Comparison of ENCODE assay signal across 22 mouse cellular contexts in genomic region chr15:97404483-97404882, GRCm38 (mm10).
"Had no signal": no experiment of that assay in that cellular context is flagged by ENCODE, and none has a peak within 500 bp of the region (broad histone marks: within the 10 kb centered on the region; RNA-seq: fewer than 3 reads in every experiment).

No protein-coding gene starts in this region.

- H3K9ac ChIP-seq: intestine, embryonic 15.5 days; kidney, embryonic 15.5 days; lung, embryonic 15.5 days; midbrain, embryonic 12.5 days; midbrain, embryonic 15.5 days; neural tube, embryonic 12.5 days; neural tube, embryonic 15.5 days; stomach, embryonic 15.5 days had no signal

- H3K36me3 ChIP-seq: intestine, embryonic 15.5 days; kidney, embryonic 15.5 days; lung, embryonic 15.5 days; midbrain, embryonic 12.5 days; midbrain, embryonic 15.5 days; neural tube, embryonic 12.5 days; neural tube, embryonic 15.5 days; stomach, embryonic 15.5 days had no signal

- ATAC-seq: midbrain, embryonic 15.5 days had no signal

- H3K4me2 ChIP-seq: intestine, embryonic 15.5 days; kidney, embryonic 15.5 days; lung, embryonic 15.5 days; midbrain, embryonic 12.5 days; midbrain, embryonic 15.5 days; neural tube, embryonic 12.5 days; neural tube, embryonic 15.5 days; stomach, embryonic 15.5 days had no signal

- H3K4me3 ChIP-seq: intestine, embryonic 15.5 days; kidney, embryonic 15.5 days; layer of hippocampus, adult 2 months; lung, embryonic 15.5 days; midbrain, embryonic 12.5 days; midbrain, embryonic 15.5 days; neural tube, embryonic 12.5 days; neural tube, embryonic 15.5 days; stomach, embryonic 15.5 days had no signal

- H3K27ac ChIP-seq: intestine, embryonic 15.5 days; kidney, embryonic 15.5 days; layer of hippocampus, adult 2 months; lung, embryonic 15.5 days; midbrain, embryonic 12.5 days; midbrain, embryonic 15.5 days; neural tube, embryonic 12.5 days; neural tube, embryonic 15.5 days; stomach, embryonic 15.5 days had no signal

- H3K4me1 ChIP-seq: kidney, embryonic 15.5 days; midbrain, embryonic 12.5 days; midbrain, embryonic 15.5 days; neural tube, embryonic 12.5 days; neural tube, embryonic 15.5 days had no signal

- DNase-seq: kidney, adult 11 months; kidney, adult 8-10 months; kidney, postnatal 10 days; kidney, postnatal 4 days; layer of hippocampus, adult 9-11 months; lung, adult 18-20 months; lung, postnatal 10 days; lung, postnatal 36 days; right cerebral cortex, adult 18-20 months; right cerebral cortex, postnatal 25 days; spleen, adult 18-20 months; thymus, adult 18-20 months; thymus, postnatal 36 days had no signal

- H3K9me3 ChIP-seq: intestine, embryonic 15.5 days; kidney, embryonic 15.5 days; lung, embryonic 15.5 days; midbrain, embryonic 12.5 days; midbrain, embryonic 15.5 days; neural tube, embryonic 12.5 days; neural tube, embryonic 15.5 days; stomach, embryonic 15.5 days had no signal

- H3K27me3 ChIP-seq: intestine, embryonic 15.5 days; kidney, embryonic 15.5 days; lung, embryonic 15.5 days; midbrain, embryonic 12.5 days; midbrain, embryonic 15.5 days; neural tube, embryonic 12.5 days; neural tube, embryonic 15.5 days; stomach, embryonic 15.5 days had no signal
